In genomic region chr8:104540238-104540637, GRCm38 (mm10) we compare ENCODE assay signal across 8 mouse cellular contexts. TPM values are rescaled to one million over a fixed set of nuclear protein-coding genes. Genes with fewer than 3 reads are reported as not detected.
DNase-seq lines count a peak whose midpoint lies in the region; ATAC-seq and TF ChIP-seq lines count a peak whose summit lies in the region.
"Had no signal": no experiment of that assay in that cellular context is flagged by ENCODE, and none has a peak within 500 bp of the region (broad histone marks: within the 10 kb centered on the region; RNA-seq: fewer than 3 reads in every experiment).

No protein-coding gene starts in this region.

- WGBS in lung, embryonic 14.5 days, result 40% methylated on average over 7 of the region's 7 CpGs
- 40% methylated on average over 7 of the region's 7 CpGs for WGBS in forebrain, postnatal 0 days
- 27% methylated on average over 7 of the region's 7 CpGs for WGBS in liver, embryonic 14.5 days (ENCODE audit: insufficient replicate concordance)
- WGBS in stomach, postnatal 0 days, result 52% methylated on average over 7 of the region's 7 CpGs

- no peak for DNase-seq in lung, embryonic 14.5 days
- no peak for DNase-seq in lung, adult 18-20 months
- no peak for DNase-seq in forebrain, postnatal 0 days
- no peak for DNase-seq in liver, embryonic 14.5 days (ENCODE audit: low read depth in 3 of 3, low spot score in 3 of 3)
- no peak for DNase-seq in stomach, postnatal 0 days (ENCODE audit: low spot score)
- DNase-seq in frontal cortex, postnatal 10 days (ENCODE audit: low spot score in 2 of 2), result no peak
- no peak for DNase-seq in adipocyte (ENCODE audit: low spot score)

- no peak for ATAC-seq in lung, embryonic 14.5 days (ENCODE audit: insufficient read depth)
- no peak for ATAC-seq in forebrain, postnatal 0 days
- ATAC-seq in liver, embryonic 14.5 days (ENCODE audit: insufficient read depth), result no peak
- ATAC-seq in stomach, postnatal 0 days (ENCODE audit: low FRiP score, low TSS enrichment), result no peak

- H3K9ac ChIP-seq in lung, embryonic 14.5 days, result no peak overlapping the region
- H3K9ac ChIP-seq in forebrain, postnatal 0 days, result no peak overlapping the region
- H3K9ac ChIP-seq in liver, embryonic 14.5 days (replicated peaks), result no peak overlapping the region
- peak overlapping the region; percentile 48; the same call in 1 of the 2 replicates for H3K9ac ChIP-seq in stomach, postnatal 0 days (ENCODE audit: low read length)

- no peak for TF ChIP-seq CTCF in lung, embryonic 14.5 days (IDR thresholded peaks at IDR 0.05; ENCODE audit: low read depth)
- TF ChIP-seq CTCF in forebrain, postnatal 0 days (IDR thresholded peaks at IDR 0.05; ENCODE audit: low read depth), result no peak
- no peak for TF ChIP-seq CTCF in liver, embryonic 14.5 days (IDR thresholded peaks at IDR 0.05; ENCODE audit: low read depth)
- TF ChIP-seq CTCF in stomach, postnatal 0 days (IDR thresholded peaks at IDR 0.05; ENCODE audit: low read depth), result no peak

- no peaks in the 10 kb centered on the region for H3K9me3 ChIP-seq in lung, embryonic 14.5 days (ENCODE audit: low read depth, low read length)
- no peaks in the 10 kb centered on the region for H3K9me3 ChIP-seq in forebrain, postnatal 0 days (ENCODE audit: low read length)
- H3K9me3 ChIP-seq in liver, embryonic 14.5 days (ENCODE audit: control insufficient read depth, low read length), result no peaks in the 10 kb centered on the region
- H3K9me3 ChIP-seq in stomach, postnatal 0 days (ENCODE audit: control insufficient read depth, low read length), result no peaks in the 10 kb centered on the region

- H3K4me2 ChIP-seq in lung, embryonic 14.5 days, result peak overlapping the region; percentile 83
- peak overlapping the region; percentile 96 for H3K4me2 ChIP-seq in forebrain, postnatal 0 days (ENCODE audit: low read depth)
- H3K4me2 ChIP-seq in liver, embryonic 14.5 days (ENCODE audit: low read depth), result peak overlapping the region; percentile 65
- peak overlapping the region; percentile 89 for H3K4me2 ChIP-seq in stomach, postnatal 0 days (replicated peaks; ENCODE audit: low read depth)

- no peaks in the 10 kb centered on the region for H3K4me1 ChIP-seq in lung, embryonic 14.5 days (ENCODE audit: insufficient read depth)
- peaks cover 9% of the 10 kb centered on the region; the same call in 1 of the 2 replicates for H3K4me1 ChIP-seq in forebrain, postnatal 0 days (ENCODE audit: insufficient read depth)
- H3K4me1 ChIP-seq in liver, embryonic 14.5 days (replicated peaks; ENCODE audit: control insufficient read depth in 2 of 2, insufficient read depth in 2 of 2, low read length in 1 of 2), result peaks cover 4 to 7% of the 10 kb centered on the region in 2 experiments
- peaks cover 6% of the 10 kb centered on the region; the same call in 1 of the 2 replicates for H3K4me1 ChIP-seq in stomach, postnatal 0 days (replicated peaks; ENCODE audit: control insufficient read depth, insufficient read depth)

- no peaks in the 10 kb centered on the region for H3K36me3 ChIP-seq in lung, embryonic 14.5 days (ENCODE audit: insufficient read depth)
- no peaks in the 10 kb centered on the region for H3K36me3 ChIP-seq in forebrain, postnatal 0 days (ENCODE audit: insufficient read depth)
- H3K36me3 ChIP-seq in liver, embryonic 14.5 days (replicated peaks; ENCODE audit: control insufficient read depth, insufficient read depth, low read depth), result no peaks in the 10 kb centered on the region
- no peaks in the 10 kb centered on the region for H3K36me3 ChIP-seq in stomach, postnatal 0 days (ENCODE audit: control insufficient read depth, insufficient read depth, low read length)

- peak overlapping the region; percentile 43 for H3K4me3 ChIP-seq in lung, embryonic 14.5 days (ENCODE audit: low read depth, low read length)
- peak overlapping the region; percentile 52 for H3K4me3 ChIP-seq in forebrain, postnatal 0 days (ENCODE audit: low read depth, low read length)
- no peak overlapping the region for H3K4me3 ChIP-seq in liver, embryonic 14.5 days (ENCODE audit: insufficient read depth in 1 of 2, low read depth in 2 of 2, low read length in 2 of 2)
- peak overlapping the region; percentile 47 for H3K4me3 ChIP-seq in stomach, postnatal 0 days (ENCODE audit: low read depth, low read length)

- TF ChIP-seq EP300 in liver, embryonic 14.5 days (IDR thresholded peaks at IDR 0.05; ENCODE audit: low read depth), result no peak
- TF ChIP-seq EP300 in stomach, postnatal 0 days (optimal IDR thresholded peaks at IDR 0.05), result no peak

- H3K27me3 ChIP-seq in lung, embryonic 14.5 days (ENCODE audit: insufficient read depth, low read length), result peaks cover 54% of the 10 kb centered on the region
- H3K27me3 ChIP-seq in forebrain, postnatal 0 days (ENCODE audit: insufficient read depth, low read length), result peaks cover 27% of the 10 kb centered on the region
- peaks cover 47% of the 10 kb centered on the region for H3K27me3 ChIP-seq in liver, embryonic 14.5 days (ENCODE audit: control insufficient read depth, insufficient read depth, low read length)
- 0 out of 2 replicates have a peak, but pooled peaks cover 2% of the 10 kb centered on the region for H3K27me3 ChIP-seq in stomach, postnatal 0 days (ENCODE audit: control insufficient read depth, insufficient read depth, low read length)

- no peak overlapping the region for H3K27ac ChIP-seq in lung, embryonic 14.5 days (ENCODE audit: low read depth)
- H3K27ac ChIP-seq in forebrain, postnatal 0 days (ENCODE audit: low read depth, low read length), result no peak overlapping the region
- no peak overlapping the region for H3K27ac ChIP-seq in liver, embryonic 14.5 days
- H3K27ac ChIP-seq in stomach, postnatal 0 days (replicated peaks), result no peak overlapping the region

RNA-seq across cellular contexts. Expression of gene Car7, which starts 5.7 kb away (rescaled TPM):
- 0.32 and 0.45 TPM in 2 replicates for polyA plus RNA-seq in lung, embryonic 14.5 days (2014; fragmentation: Nextera tagmentation; extraction: Ambion mirVana)
- 2.2 and 2.5 TPM in 2 replicates for total RNA-seq in forebrain, postnatal 0 days (2014; rRNA removed)
- polyA plus RNA-seq in forebrain, postnatal 0 days (2015; fragmentation: Nextera tagmentation; extraction: Ambion mirVana), result 1.6 and 2.0 TPM in 2 replicates
- 2.5 and 5.0 TPM in 2 replicates for polyA plus RNA-seq in liver, embryonic 14.5 days (2012; rRNA removed)
- polyA plus RNA-seq in liver, embryonic 14.5 days (2014; fragmentation: Nextera tagmentation; extraction: Ambion mirVana), result 5.0 and 11.2 TPM in 2 replicates
- 1.2 and 1.3 TPM in 2 replicates for polyA plus RNA-seq in stomach, postnatal 0 days (2015; fragmentation: Nextera tagmentation; extraction: Ambion mirVana)

RNA-seq across cellular contexts. Expression of gene Nae1, which starts 5.8 kb away (rescaled TPM):
- polyA plus RNA-seq in lung, embryonic 14.5 days (2014; fragmentation: Nextera tagmentation; extraction: Ambion mirVana), result 97.2 and 98.1 TPM in 2 replicates
- 86.3 and 97.6 TPM in 2 replicates for total RNA-seq in forebrain, postnatal 0 days (2014; rRNA removed)
- 120 and 134 TPM in 2 replicates for polyA plus RNA-seq in forebrain, postnatal 0 days (2015; fragmentation: Nextera tagmentation; extraction: Ambion mirVana)
- polyA plus RNA-seq in liver, embryonic 14.5 days (2012; rRNA removed), result 12.4 and 23.4 TPM in 2 replicates
- 36.4 and 37.5 TPM in 2 replicates for polyA plus RNA-seq in liver, embryonic 14.5 days (2014; fragmentation: Nextera tagmentation; extraction: Ambion mirVana)
- 59.2 and 64.1 TPM in 2 replicates for polyA plus RNA-seq in stomach, postnatal 0 days (2015; fragmentation: Nextera tagmentation; extraction: Ambion mirVana)

RNA-seq across cellular contexts. Expression of gene Terb1, which starts 30.5 kb away (rescaled TPM):
- 0.14 and 0.18 TPM in 2 replicates for polyA plus RNA-seq in lung, embryonic 14.5 days (2014; fragmentation: Nextera tagmentation; extraction: Ambion mirVana)
- 0.43 and 0.46 TPM in 2 replicates for total RNA-seq in forebrain, postnatal 0 days (2014; rRNA removed)
- polyA plus RNA-seq in forebrain, postnatal 0 days (2015; fragmentation: Nextera tagmentation; extraction: Ambion mirVana), result 0.14 and 0.44 TPM in 2 replicates
- not detected in 2 replicates for polyA plus RNA-seq in liver, embryonic 14.5 days (2012; rRNA removed)
- polyA plus RNA-seq in liver, embryonic 14.5 days (2014; fragmentation: Nextera tagmentation; extraction: Ambion mirVana), result not detected in 2 replicates
- polyA plus RNA-seq in stomach, postnatal 0 days (2015; fragmentation: Nextera tagmentation; extraction: Ambion mirVana), result 0.18 and 0.33 TPM in 2 replicates
- total RNA-seq: monocyte, adult 5-6 weeks had no signal

RNA-seq across cellular contexts. Expression of gene Pdp2, which starts 51.0 kb away (rescaled TPM):
- 10.3 and 11.0 TPM in 2 replicates for polyA plus RNA-seq in lung, embryonic 14.5 days (2014; fragmentation: Nextera tagmentation; extraction: Ambion mirVana)
- 11.8 and 13.2 TPM in 2 replicates for total RNA-seq in forebrain, postnatal 0 days (2014; rRNA removed)
- 8.8 and 14.6 TPM in 2 replicates for polyA plus RNA-seq in forebrain, postnatal 0 days (2015; fragmentation: Nextera tagmentation; extraction: Ambion mirVana)
- 1.4 and 1.5 TPM in 2 replicates for polyA plus RNA-seq in liver, embryonic 14.5 days (2012; rRNA removed)
- 2.4 and 2.6 TPM in 2 replicates for polyA plus RNA-seq in liver, embryonic 14.5 days (2014; fragmentation: Nextera tagmentation; extraction: Ambion mirVana)
- polyA plus RNA-seq in stomach, postnatal 0 days (2015; fragmentation: Nextera tagmentation; extraction: Ambion mirVana), result 5.5 and 6.2 TPM in 2 replicates

Comparison
In these comparisons a context has a peak if more than half of its experiments do, and no peak if none do; other contexts are left out.
1. H3K4me3 ChIP-seq: peak in lung, embryonic 14.5 days (single experiment), forebrain, postnatal 0 days (single experiment) and stomach, postnatal 0 days (single experiment); none in liver, embryonic 14.5 days (0 of 2).
2. Peak in every context shown above with its lines, with median percentiles within 50 percentile points of each other: H3K4me2 ChIP-seq.